Mouse (Mus musculus): ENCODE results near the gene Zbtb16.

- TF ChIP-seq CTCF (conservative IDR thresholded peaks at IDR 0.05; ENCODE audit: insufficient read depth, insufficient read length, low read depth, low read length) (no peak), POLR2A (IDR thresholded peaks at IDR 0.05; ENCODE audit: low read depth, low read length) (no peak)
Measured at GRCm38 (mm10) chr9:48707134-48707823, 128.7 kb downstream of the Zbtb16 start.

Measured in kidney, adult 2 months (tissue).